ENCODE assay signal across 8 mouse cellular contexts in genomic region chr2:129197843-129198435, GRCm38 (mm10). TPM values are rescaled to one million over a fixed set of nuclear protein-coding genes. Genes with fewer than 3 reads are reported as not detected.
DNase-seq lines count a peak whose midpoint lies in the region; ATAC-seq and TF ChIP-seq lines count a peak whose summit lies in the region.

No protein-coding gene starts in this region.

- H3K79me2 ChIP-seq in liver, adult 2 months (ENCODE audit: control insufficient read depth, insufficient read depth, low read length), result peaks cover 7% of the 10 kb centered on the region; the same call in 1 of the 2 replicates

- H3K4me3 ChIP-seq in liver, adult 2 months (ENCODE audit: insufficient read depth, low read depth, low read length), result peak overlapping the region; percentile 66
- H3K4me3 ChIP-seq in megakaryocyte, embryonic 14.5 days (replicated peaks), result peak overlapping the region; percentile 99

- no peaks in the 10 kb centered on the region for H3K9me3 ChIP-seq in megakaryocyte, embryonic 14.5 days

- H3K4me1 ChIP-seq in liver, adult 2 months (ENCODE audit: control insufficient read depth, insufficient read depth, low read length), result peaks cover 9% of the 10 kb centered on the region
- H3K4me1 ChIP-seq in megakaryocyte, embryonic 14.5 days, result peaks cover 85% of the 10 kb centered on the region

- no peaks in the 10 kb centered on the region for H3K27me3 ChIP-seq in liver, adult 2 months (ENCODE audit: control insufficient read depth, insufficient read depth, low read length)
- H3K27me3 ChIP-seq in megakaryocyte, embryonic 14.5 days (replicated peaks), result no peaks in the 10 kb centered on the region

- WGBS in liver, adult 2 months, result under 1% methylated on average over 32 of the region's 32 CpGs

- peak; percentile 87 for DNase-seq in liver, adult 2 months (ENCODE audit: extremely low read depth, low read depth, low spot score)
- DNase-seq in liver, result no peak
- DNase-seq in brain, adult 2 months (ENCODE audit: low read depth, low spot score), result peak; percentile 89
- no peak for DNase-seq in adrenal gland, postnatal 10 days
- DNase-seq in adrenal gland, postnatal 14 days, result no peak
- DNase-seq in gastrocnemius, postnatal 14 days, result no peak

- peak; percentile 2 to 52; a peak in 2 of 4 replicates for ATAC-seq in hematopoietic stem cell, adult 5-6 weeks (replicated peaks in 1 of 2; ENCODE audit: insufficient read depth in 1 of 2, low FRiP score in 2 of 2, low TSS enrichment in 1 of 2, low read depth in 1 of 2, poor library complexity in 2 of 2, severe bottlenecking in 2 of 2)

- H3K9ac ChIP-seq in liver, adult 2 months (ENCODE audit: low read depth, low read length), result peak overlapping the region; percentile 81

- no peak for TF ChIP-seq CTCF in liver, adult 2 months (IDR thresholded peaks at IDR 0.05; ENCODE audit: low read depth, low read length)

- peak overlapping the region; percentile 86 for H3K27ac ChIP-seq in liver, adult 2 months (replicated peaks; ENCODE audit: insufficient read depth, low read depth, low read length)

- no peak for TF ChIP-seq POLR2A in liver, adult 2 months (IDR thresholded peaks at IDR 0.05; ENCODE audit: extremely low read depth, insufficient read depth, low read length)

- intact Hi-C loops in gastrocnemius, postnatal 14 days (cut with DNase I; ENCODE audit: low total_unique reads), result no loop called here

- H3K36me3 ChIP-seq in liver, adult 2 months (ENCODE audit: control insufficient read depth, insufficient read depth, low read length), result peaks cover 28% of the 10 kb centered on the region
- peaks cover 56% of the 10 kb centered on the region for H3K36me3 ChIP-seq in megakaryocyte, embryonic 14.5 days (replicated peaks; ENCODE audit: low read length)

RNA-seq across cellular contexts. Expression of gene Slc20a1, which starts 0.6 kb away (rescaled TPM):
- total RNA-seq in liver, adult 2 months (2014; rRNA removed), result 24.9 and 36.0 TPM in 2 replicates
- 7.8 and 9.4 TPM in 2 replicates for polyA plus RNA-seq in liver, adult 2 months (2012; rRNA removed)
- total RNA-seq in hematopoietic stem cell, adult 5-6 weeks (2017), result 109 and 119 TPM in 2 replicates
- 16.4 and 76.5 TPM in 2 replicates for polyA plus RNA-seq in megakaryocyte, embryonic 14.5 days (2012; ENCODE audit: insufficient read depth, low replicate concordance)
- 10 to 100 TPM; 19.0 to 19.9 TPM for total RNA-seq in adrenal gland, postnatal 10 days (2021)
- 19.1 and 24.3 TPM in 2 replicates for total RNA-seq in adrenal gland, postnatal 14 days (2021)
- 1 to 10 TPM; 4.5 to 5.1 TPM for total RNA-seq in gastrocnemius, postnatal 14 days (2021)

Comparison
In these comparisons a context has a peak if more than half of its experiments do, and no peak if none do; other contexts are left out.
1. DNase-seq: peak in liver, adult 2 months (single experiment) and brain, adult 2 months (single experiment); none in liver (single experiment), adrenal gland, postnatal 10 days (single experiment), adrenal gland, postnatal 14 days (single experiment) and gastrocnemius, postnatal 14 days (single experiment).